Mouse (Mus musculus) liver, embryonic 11.5 days (tissue): ENCODE data around the gene Gm42906. TPM values are rescaled to one million over a fixed set of nuclear protein-coding genes. Genes with fewer than 3 reads are reported as not detected.

Experiments used
- ATAC-seq: fragments of 200-750 bp; cut with Nextera tagmentation; replicated peaks from 2 replicates; pipeline ENCODE4 v1.8.0; 2017; ENCODE audit warnings: moderate number of reproducible peaks, mild to moderate bottlenecking, moderate TSS enrichment, moderate library complexity; ENCODE audit not compliant: low FRiP score
- DNase-seq: peaks from one replicate; pipeline ENCODE4 v3.0.0-alpha.2; 2017; ENCODE audit warnings: low spot score
- H3K27ac ChIP-seq: fragments of 300-500 bp; sonication (generic); 2 replicates; pipeline ENCODE4 v1.5.1; 2014; ENCODE audit warnings: mild to moderate bottlenecking, low read depth, low read length, control low read depth
- H3K27me3 ChIP-seq: fragments of 300-500 bp; sonication (generic); replicated peaks from 2 replicates; pipeline ENCODE4 v1.6.1; 2014; ENCODE audit warnings: low read length, mixed read lengths; ENCODE audit not compliant: control insufficient read depth, insufficient read depth
- H3K36me3 ChIP-seq: fragments of 300-500 bp; sonication (generic); 2 replicates; pipeline ENCODE4 v1.6.1; 2014; ENCODE audit warnings: mild to moderate bottlenecking, low read length, moderate library complexity, mixed read lengths; ENCODE audit not compliant: control insufficient read depth, insufficient read depth
- H3K4me1 ChIP-seq: fragments of 300-500 bp; sonication (generic); replicated peaks from 2 replicates; pipeline ENCODE4 v1.6.1; 2014; ENCODE audit warnings: low read length, mixed read lengths; ENCODE audit not compliant: control insufficient read depth, insufficient read depth
- H3K4me2 ChIP-seq: fragments of 300-500 bp; sonication (generic); 2 replicates; pipeline ENCODE4 v1.6.1; 2014; ENCODE audit warnings: mild to moderate bottlenecking, control low read depth, moderate library complexity
- H3K4me3 ChIP-seq: fragments of 300-500 bp; sonication (generic); 2 replicates; pipeline ENCODE4 v1.5.1; 2014; ENCODE audit warnings: low read depth, low read length, control low read depth
- H3K9ac ChIP-seq: fragments of 300-500 bp; sonication (generic); 2 replicates; pipeline ENCODE4 v1.6.1; 2014; ENCODE audit warnings: low read depth, low read length, control low read depth
- H3K9me3 ChIP-seq: fragments of 300-500 bp; sonication (generic); 2 replicates; pipeline ENCODE4 v1.6.1; 2016; ENCODE audit warnings: low read length, inconsistent platforms, mixed read lengths; ENCODE audit not compliant: control insufficient read depth
- WGBS: fragments of 180-500 bp; shearing (Covaris S2); extraction: QIAGEN DNeasy Blood & Tissue Kit; methylation state at CpG from one replicate; pipeline ENCODE4 v1.1.7; 2014; 5-methylcytosine and 5-hydroxymethylcytosine counted together
- polyA plus RNA-seq: library from polyadenylated mRNA; unstranded; fragments of >200 nt; fragmentation: Nextera tagmentation; extraction: Ambion mirVana; gene quantifications from 2 replicates; pipeline ENCODE4 v1.2.1, GENCODE M21; 2014

Gene Gm42906
- polyA plus RNA-seq, 1 experiment from 2014 or later = not detected

DNA sequence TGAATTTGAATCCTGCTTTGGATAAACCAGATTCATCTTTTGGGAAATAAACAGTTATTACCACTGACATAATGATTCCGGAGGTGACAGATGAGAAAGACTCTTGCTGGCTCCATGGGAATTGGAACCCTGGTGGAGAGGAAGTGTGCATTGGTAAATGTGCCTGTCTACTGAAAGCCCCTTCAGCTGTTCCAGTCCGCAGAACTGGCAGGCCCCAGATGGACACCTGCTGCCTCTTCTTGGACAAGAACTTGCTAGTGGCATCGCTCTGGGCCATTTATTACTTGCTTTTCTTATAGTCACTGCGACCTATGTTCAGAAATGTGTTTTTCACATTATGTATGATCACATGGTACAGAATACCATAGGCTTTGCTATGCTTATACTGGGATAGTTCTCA is 197.5 kb downstream of the Gm42906 start:
- Histone ChIP-seq H3K9me3 (no peaks in the 10 kb centered on the region), H3K27me3 (peaks cover 17% of the 10 kb centered on the region), H3K27ac (no peak overlapping the region), H3K4me1 (no peaks in the 10 kb centered on the region; the same call in 1 of the 2 replicates), H3K4me3 (no peak overlapping the region), H3K36me3 (no peaks in the 10 kb centered on the region), H3K4me2 (no peak overlapping the region), H3K9ac (no peak overlapping the region)
- 82% methylated on average over 4 of the region's 4 CpGs for WGBS
- no peak for DNase-seq
- no peak for ATAC-seq

- H3K9me3 ChIP-seq = no peaks in the 10 kb centered on the region
- H3K36me3 ChIP-seq = no peaks in the 10 kb centered on the region
- H3K9ac ChIP-seq = no peak overlapping the region
- no peak for DNase-seq
- WGBS = 77% methylated on average over 13 of the region's 13 CpGs
- H3K27ac ChIP-seq = no peak overlapping the region
- peaks cover 8% of the 10 kb centered on the region for H3K27me3 ChIP-seq
- H3K4me1 ChIP-seq = no peaks in the 10 kb centered on the region; the same call in 1 of the 2 replicates
- H3K4me2 ChIP-seq = no peak overlapping the region
- H3K4me3 ChIP-seq = no peak overlapping the region
- ATAC-seq = no peak
Measured at GRCm38 (mm10) chr5:151228367-151229005, 199.5 kb downstream of the Gm42906 start.

DNA sequence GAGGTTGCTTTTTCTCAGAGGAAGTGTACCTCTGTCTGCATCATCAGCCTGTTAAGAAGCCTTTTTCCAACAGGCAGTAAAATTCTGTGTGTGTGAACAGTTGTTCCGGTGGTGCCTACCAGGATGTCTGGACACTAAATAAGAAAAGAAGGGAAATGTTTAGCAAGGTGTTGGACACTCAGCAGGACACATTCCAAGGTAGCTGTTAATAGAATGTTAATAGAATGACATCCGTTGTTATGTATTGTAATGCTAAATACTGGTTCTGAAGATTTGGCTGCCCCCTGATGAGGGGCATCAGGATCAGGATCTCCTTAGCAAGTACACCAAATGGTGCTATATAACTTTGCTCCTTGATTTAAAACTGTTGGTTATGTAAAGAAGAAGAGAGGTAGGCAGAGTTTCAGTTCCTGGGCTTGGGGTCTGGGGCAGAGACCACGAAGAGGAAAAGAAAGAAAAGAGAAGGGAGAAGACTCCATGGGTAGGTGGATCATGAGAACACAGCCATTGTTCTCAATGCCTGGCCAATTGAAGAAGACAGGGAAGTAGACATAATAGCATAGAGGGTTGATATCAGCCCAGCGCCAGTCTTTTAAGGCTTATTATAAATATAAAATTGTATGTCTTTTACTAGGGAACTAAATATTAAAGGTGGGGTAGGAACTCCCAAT is 204.1 kb downstream of the Gm42906 start:
- ATAC-seq (no peak), DNase-seq (no peak)
- H3K9me3 ChIP-seq = no peaks in the 10 kb centered on the region
- H3K27me3 ChIP-seq = no peaks in the 10 kb centered on the region
- no peak overlapping the region for H3K9ac ChIP-seq
- no peaks in the 10 kb centered on the region for H3K4me1 ChIP-seq
- H3K27ac ChIP-seq = no peak overlapping the region
- no peak overlapping the region for H3K4me2 ChIP-seq
- H3K36me3 ChIP-seq = no peaks in the 10 kb centered on the region
- WGBS = 59% methylated on average over 4 of the region's 4 CpGs
- H3K4me3 ChIP-seq = no peak overlapping the region

- H3K4me3 ChIP-seq = no peak overlapping the region
- no peaks in the 10 kb centered on the region for H3K4me1 ChIP-seq
- ATAC-seq (no peak), DNase-seq (no peak)
- WGBS = 81% methylated on average over 1 of the region's 1 CpGs
- H3K9me3 ChIP-seq = no peaks in the 10 kb centered on the region
- H3K27ac ChIP-seq = no peak overlapping the region
- H3K9ac ChIP-seq = no peak overlapping the region
- no peaks in the 10 kb centered on the region for H3K27me3 ChIP-seq
- no peaks in the 10 kb centered on the region for H3K36me3 ChIP-seq
- H3K4me2 ChIP-seq = no peak overlapping the region
Measured at GRCm38 (mm10) chr5:151222791-151223190, 205.2 kb downstream of the Gm42906 start.

DNA sequence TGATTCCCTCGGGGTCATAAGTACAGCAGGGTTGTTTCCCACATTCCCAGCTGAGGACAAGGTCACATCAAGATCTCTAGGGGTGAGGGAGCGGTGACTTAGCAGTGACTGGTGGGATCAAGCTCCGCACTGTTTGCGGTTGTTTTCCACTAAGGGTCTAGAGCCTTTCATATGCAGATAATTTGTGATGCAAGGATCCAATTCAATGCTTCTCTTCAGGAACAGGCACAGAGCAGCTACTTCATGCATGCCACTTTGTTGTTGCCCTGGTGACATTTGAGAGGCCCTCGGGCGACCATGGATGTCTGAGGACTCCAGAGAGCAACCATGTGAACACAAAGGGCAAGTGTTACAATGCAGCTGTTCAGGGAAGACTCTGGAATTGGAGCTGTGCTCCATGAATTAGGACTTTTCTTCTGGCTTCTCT is 209.3 kb downstream of the Gm42906 start:
- DNase-seq (no peak), ATAC-seq (no peak)
- Histone ChIP-seq H3K27ac (no peak overlapping the region), H3K4me2 (no peak overlapping the region), H3K9me3 (no peaks in the 10 kb centered on the region), H3K4me1 (no peaks in the 10 kb centered on the region), H3K27me3 (no peaks in the 10 kb centered on the region), H3K36me3 (no peaks in the 10 kb centered on the region), H3K4me3 (no peak overlapping the region), H3K9ac (no peak overlapping the region)
- WGBS = 80% methylated on average over 6 of the region's 6 CpGs

DNA sequence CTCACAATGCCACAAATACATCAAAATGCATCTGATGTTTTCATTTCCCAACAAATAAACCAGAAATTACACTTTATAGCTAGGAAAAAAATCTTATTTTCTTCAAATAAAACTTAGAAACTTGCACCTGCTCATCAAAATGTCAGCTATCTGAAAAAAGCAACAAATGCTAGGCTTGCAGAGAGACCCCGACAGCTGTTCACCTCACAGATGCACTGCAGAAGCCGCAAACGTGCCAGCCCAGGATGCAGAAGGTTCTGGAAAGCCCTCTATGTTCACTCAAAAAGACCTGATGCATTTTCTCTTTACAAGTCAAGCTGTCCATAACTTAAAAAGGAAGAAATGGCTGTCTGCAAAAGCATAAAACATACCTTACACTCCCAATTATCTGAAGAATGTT is 214.9 kb downstream of the Gm42906 start:
- DNase-seq (no peak), ATAC-seq (no peak)
- H3K27ac ChIP-seq = no peak overlapping the region
- H3K9ac ChIP-seq = no peak overlapping the region
- H3K4me3 ChIP-seq = no peak overlapping the region
- no peaks in the 10 kb centered on the region for H3K27me3 ChIP-seq
- H3K4me2 ChIP-seq = no peak overlapping the region
- H3K4me1 ChIP-seq = no peaks in the 10 kb centered on the region
- no peaks in the 10 kb centered on the region for H3K9me3 ChIP-seq
- 79% methylated on average over 3 of the region's 3 CpGs for WGBS
- H3K36me3 ChIP-seq = no peaks in the 10 kb centered on the region

- WGBS = 93% methylated on average over 1 of the region's 1 CpGs
- H3K4me3 ChIP-seq = no peak overlapping the region
- no peaks in the 10 kb centered on the region for H3K36me3 ChIP-seq
- no peak overlapping the region for H3K27ac ChIP-seq
- no peaks in the 10 kb centered on the region for H3K9me3 ChIP-seq
- no peaks in the 10 kb centered on the region for H3K4me1 ChIP-seq
- H3K27me3 ChIP-seq = no peaks in the 10 kb centered on the region
- H3K4me2 ChIP-seq = no peak overlapping the region
- DNase-seq = no peak
- no peak overlapping the region for H3K9ac ChIP-seq
- no peak for ATAC-seq
Measured at GRCm38 (mm10) chr5:151210869-151211268, 217.1 kb downstream of the Gm42906 start.

GRCm38 (mm10) chr5:151210060-151210459 is 217.9 kb downstream of the Gm42906 start:
- WGBS = 56% methylated on average over 2 of the region's 2 CpGs
- Histone ChIP-seq H3K4me2 (no peak overlapping the region), H3K9ac (no peak overlapping the region), H3K4me1 (no peaks in the 10 kb centered on the region), H3K4me3 (no peak overlapping the region), H3K27ac (no peak overlapping the region), H3K27me3 (no peaks in the 10 kb centered on the region), H3K36me3 (no peaks in the 10 kb centered on the region), H3K9me3 (no peaks in the 10 kb centered on the region)
- DNase-seq = no peak
- no peak for ATAC-seq

DNA sequence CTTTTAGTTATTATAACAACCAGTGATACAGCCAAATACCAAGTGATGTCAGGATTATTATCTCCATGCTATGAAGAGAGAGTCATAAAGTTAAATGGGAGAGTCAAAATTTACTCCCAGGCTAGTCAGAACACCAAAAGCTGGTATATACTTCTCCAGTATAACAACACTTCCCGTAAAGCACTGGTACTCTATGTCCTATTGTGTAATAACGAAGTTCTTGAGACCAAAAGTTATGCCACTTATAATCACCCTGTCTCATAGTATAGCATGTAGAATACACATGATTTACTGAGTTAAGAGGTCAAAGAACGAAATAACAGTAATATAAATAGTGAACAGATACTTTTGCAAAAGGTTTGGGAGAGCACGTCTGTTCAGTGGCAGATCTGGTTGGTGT is 222.9 kb downstream of the Gm42906 start:
- no peak overlapping the region for H3K27ac ChIP-seq
- 87% methylated on average over 4 of the region's 4 CpGs for WGBS
- no peaks in the 10 kb centered on the region for H3K27me3 ChIP-seq
- H3K4me1 ChIP-seq = no peaks in the 10 kb centered on the region
- H3K36me3 ChIP-seq = no peaks in the 10 kb centered on the region
- no peak overlapping the region for H3K4me3 ChIP-seq
- H3K4me2 ChIP-seq = no peak overlapping the region
- no peak for ATAC-seq
- no peaks in the 10 kb centered on the region for H3K9me3 ChIP-seq
- H3K9ac ChIP-seq = no peak overlapping the region
- DNase-seq = no peak
